Mouse (Mus musculus) gastrocnemius, postnatal 14 days (tissue): Measurements from ENCODE around the gene Nr6a1. TPM values are rescaled to one million over a fixed set of nuclear protein-coding genes. Genes with fewer than 3 reads are reported as not detected.

ENCODE experiments used
- DNase-seq: peaks from one replicate; pipeline ENCODE4 v3.0.0; 2021; ENCODE audit warnings: mixed read lengths
- intact Hi-C: fragments of 180-260 bp; cut with DNase I; formaldehyde crosslinking; loops from one replicate; pipeline ENCODE4 v1.15.1; 2025; ENCODE audit warnings: low total_unique reads
- total RNA-seq, 2 experiments: library from RNA; stranded (reverse); gene quantifications; 2 replicates each; pipeline ENCODE4 v1.2.3; 2021

The Nr6a1 gene
- total RNA-seq, 2 experiments from 2014 or later: 1.5 to 2.1 TPM

DNA sequence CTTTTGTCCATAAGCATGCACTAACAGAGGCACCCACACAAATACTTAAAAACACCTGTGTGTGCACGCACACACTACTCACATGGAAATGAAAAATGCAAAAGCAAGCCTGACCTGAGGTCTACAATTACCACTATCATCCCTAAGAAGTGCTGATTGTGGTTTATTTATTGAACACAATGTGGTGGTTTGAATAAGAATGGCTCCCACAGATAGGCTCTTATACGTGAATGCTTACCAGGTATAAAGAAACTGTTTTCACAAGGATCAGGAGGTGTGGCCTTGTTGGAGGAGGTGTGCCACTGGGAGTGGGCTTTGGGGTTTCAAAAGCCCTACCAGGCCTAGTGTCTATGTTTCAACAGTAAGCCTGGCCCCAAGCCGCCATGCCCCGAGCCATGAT lies 110.0 kb downstream of the Nr6a1 start:
- no peak for DNase-seq
- intact Hi-C loops: no loop called here

DNA sequence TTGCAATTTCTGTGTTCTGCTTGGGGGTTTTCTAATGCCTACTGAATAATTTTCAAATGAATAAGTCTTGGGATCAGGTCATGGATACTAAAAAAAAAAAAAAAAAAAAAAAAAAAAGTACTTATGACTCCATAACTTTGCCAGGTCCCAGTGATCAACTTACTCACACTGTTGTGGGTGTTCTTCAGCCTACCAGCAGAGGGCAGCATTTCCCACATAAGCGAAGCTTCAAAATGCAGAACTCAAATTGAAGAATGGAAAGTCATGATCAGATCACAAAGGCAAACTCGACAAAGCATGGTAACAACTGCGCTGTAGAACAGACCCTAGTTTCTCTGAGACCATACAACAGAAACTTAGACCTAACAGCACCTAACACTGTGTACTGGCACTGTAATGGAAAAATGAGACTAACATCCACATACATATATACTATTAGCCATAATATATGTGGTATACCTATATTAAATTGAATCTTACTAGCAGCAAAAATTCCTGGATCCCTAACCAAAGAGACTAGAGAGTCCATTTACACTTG lies 130.3 kb downstream of the Nr6a1 start:
- intact Hi-C loops: loop anchor here (2.0 kb wide), 1 partner anchor 66 kb away; no protein-coding TSS in a partner anchor
- peak; percentile 66 for DNase-seq

DNA sequence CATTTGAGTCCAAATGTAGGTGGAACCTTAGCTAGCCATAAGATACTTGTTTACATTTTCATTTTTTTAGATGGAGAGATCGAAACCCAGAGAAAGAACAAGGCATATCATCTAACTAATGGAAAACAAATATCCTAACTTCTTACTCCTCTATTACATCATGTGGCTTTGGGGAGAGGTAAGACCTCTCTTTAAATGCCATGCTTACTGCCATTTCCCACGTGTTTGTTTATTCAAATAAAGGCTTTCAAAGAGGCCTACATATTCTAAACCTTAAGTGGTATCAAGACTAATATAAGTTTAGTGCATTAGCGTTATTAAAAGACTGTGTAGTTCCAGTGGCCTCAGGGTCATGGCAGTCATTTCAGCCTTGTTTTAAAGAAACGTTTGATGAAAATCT lies 140.2 kb downstream of the Nr6a1 start:
- DNase-seq: no peak
- intact Hi-C loops: no loop called here

DNA sequence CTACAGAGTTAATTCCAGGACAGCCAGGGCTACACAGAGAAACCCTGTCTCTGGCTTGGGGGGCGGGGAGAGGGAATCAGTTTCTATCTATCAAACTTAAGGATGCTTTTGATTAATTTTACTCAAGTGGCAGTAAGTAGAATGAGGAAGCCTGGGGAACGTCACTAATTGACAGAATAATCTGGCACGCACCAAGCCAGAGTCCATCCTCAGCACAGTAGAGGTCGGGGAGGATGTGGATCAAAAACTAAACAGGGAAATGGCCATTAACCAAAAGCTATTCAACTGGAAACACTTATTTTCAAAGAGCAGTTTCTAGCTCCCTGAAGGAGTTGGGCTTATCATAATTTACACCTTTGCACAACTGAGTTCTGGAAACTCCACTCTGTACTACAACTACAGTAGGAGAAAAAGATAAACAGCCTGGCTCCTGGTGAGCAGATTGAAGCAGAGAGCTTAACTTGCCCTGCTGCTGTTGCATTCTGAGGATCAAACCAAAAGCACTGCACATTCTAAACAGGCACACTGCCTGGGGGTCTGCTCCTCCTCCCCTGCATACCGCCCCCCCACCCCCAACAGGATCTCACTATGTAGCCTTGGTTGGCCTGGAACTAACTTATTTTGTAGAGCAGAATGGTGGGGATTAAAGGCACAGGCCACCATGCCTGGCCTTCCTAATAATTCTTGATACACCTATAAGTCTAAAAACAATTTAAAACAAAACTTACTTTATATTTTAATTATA lies 141.1 kb downstream of the Nr6a1 start:
- intact Hi-C loops: no loop called here
- DNase-seq: no peak

DNA sequence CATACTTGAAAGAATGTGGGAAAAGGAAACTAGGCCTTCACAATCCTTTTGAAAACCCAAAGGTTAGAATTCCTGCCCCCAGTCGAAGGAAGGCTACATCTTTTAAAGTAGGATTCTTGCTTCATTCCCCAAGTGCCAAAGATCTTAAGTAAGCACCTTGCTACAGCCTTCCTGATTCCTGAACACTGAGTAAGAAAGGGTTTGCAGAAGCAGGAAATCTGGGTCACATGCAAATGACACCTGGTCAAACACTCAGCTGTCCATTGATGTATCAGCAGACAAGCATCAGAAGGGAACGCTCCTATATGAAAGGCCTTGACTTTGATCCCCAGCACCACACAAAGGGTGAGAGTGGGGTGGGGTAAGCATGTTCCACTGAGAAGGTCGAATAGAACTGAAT lies 142.4 kb downstream of the Nr6a1 start:
- DNase-seq: no peak
- intact Hi-C loops: no loop called here

DNA sequence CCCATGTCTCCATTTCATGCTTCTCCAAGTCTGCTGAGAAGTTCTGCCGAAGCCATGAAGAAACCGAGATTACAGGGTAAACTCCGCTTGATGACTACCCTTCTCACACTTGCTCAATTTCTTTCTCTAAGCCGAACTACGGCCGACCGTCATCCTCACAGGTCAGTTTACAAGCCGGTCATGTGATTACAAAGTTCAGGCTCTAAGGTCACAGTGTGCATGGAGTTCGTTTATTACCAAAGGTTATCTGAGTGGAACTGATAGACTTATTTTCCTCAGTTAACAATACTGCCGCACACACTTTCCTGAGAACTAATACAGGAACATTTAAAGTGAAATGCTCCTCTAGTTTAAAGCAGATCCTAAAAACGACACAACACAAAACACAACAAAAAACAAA lies 143.1 kb downstream of the Nr6a1 start:
- intact Hi-C loops: no loop called here
- peak; percentile 4 for DNase-seq

DNA sequence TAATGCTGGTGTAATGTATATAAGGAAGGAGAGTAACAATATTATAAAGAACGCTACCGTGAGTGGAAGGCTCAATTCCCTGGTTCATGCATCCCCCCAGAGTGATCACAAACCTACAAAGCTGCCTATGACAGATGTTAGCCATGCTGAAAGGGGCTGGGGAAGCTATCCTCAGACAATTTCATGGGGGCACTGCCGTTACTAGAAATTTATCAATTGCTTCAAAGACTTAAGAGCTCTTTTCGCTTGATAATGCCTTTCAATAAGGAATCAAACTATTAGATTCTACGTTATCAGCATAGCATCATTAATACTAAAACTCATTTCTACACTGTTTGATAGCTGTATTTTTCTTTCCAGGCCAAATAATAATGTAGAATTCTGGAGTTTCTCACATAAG lies 144.1 kb downstream of the Nr6a1 start:
- intact Hi-C loops: no loop called here
- no peak for DNase-seq

DNA sequence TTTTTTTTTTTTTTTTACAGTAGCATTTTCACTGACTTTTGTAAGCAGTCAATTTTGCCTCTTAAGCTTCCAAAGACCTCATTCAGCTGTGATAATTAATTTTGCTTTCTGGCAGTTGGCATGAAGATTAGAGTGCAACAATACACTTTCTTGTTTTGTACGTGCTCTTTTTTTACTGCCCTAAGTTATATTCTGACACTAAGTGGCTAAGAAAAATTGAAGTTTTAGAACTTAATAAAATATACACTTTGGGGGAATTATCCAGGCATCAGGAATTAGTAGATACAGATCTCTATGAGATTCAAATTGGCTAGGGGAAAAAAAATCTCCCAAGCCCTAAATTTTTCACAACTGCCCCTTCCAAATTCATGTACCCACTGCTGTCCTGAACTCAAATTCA lies 144.8 kb downstream of the Nr6a1 start:
- intact Hi-C loops: no loop called here
- DNase-seq: no peak

DNA sequence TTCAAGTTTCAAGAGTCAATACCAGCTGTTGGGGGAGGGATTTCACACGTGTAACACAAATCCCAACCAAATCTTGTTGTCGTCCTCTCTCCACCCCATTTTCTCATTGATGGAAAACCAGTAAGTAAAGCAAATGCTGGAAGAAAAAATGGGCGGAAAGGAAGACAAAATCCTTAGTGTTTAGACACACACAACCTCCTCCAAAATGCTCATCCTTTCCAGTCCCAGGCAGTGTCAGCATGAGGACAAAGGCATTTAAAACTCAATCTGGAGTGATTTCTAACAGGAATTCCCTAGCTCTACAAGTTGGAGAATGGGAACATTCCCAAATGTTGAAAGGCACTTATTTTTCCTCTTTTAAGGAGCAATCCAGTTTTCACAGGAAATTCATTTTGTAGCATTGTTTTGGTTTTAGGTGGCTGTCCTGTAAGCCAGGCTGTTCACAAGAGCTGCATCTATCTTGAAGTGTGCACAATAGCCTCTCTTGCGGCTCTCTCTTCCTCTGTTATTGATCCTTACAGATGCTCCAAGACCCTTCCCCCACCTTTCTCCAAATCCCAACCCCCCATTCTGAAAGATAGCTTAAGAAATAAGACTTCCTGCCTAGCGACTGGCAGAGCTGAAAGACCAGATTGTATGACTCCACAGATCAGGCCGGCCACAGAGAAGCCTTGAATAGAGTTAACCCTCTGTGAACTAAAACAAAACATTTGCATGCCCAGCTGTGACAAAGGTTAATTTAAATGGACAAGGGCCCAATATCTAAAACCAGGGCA lies 145.4 kb downstream of the Nr6a1 start:
- DNase-seq: no peak
- intact Hi-C loops: no loop called here

DNA sequence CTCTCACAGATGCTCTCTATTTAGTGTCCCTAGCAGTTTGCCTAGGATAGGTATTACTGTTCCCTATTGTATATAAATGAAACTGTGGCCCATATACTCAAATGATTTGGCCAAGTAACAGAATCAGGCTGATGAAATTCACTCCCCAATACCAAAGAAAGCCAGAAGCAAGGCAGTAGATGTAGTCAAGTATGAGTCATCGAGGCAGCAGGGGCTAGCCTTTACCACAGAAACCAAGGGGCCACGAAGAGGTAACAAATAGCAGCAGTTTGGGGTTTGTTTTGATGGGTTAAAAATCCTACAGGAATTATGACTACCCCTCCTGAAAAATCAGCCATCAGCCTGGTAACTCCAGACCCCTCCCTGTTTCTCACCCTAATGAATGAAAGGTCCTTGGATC lies 147.5 kb downstream of the Nr6a1 start:
- intact Hi-C loops: no loop called here
- no peak for DNase-seq

DNA sequence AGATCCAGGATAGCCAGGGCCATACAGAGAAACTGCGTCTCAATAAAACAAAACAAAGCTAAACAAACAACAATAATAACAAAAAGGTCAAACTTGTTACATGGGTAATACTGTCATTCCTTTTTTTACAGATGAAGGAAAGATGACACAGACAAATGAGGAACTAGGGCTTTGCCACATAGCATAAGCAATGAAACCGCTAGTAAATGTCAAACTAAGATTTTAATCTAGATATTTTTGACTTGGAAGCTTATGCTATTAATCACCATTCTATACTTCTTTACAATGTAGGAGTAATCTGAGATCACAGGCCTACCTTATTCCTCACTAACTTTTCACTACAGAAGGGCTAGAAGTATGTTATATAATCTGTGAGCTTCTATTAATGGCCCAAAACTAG lies 150.2 kb downstream of the Nr6a1 start:
- no peak for DNase-seq
- intact Hi-C loops: no loop called here

DNA sequence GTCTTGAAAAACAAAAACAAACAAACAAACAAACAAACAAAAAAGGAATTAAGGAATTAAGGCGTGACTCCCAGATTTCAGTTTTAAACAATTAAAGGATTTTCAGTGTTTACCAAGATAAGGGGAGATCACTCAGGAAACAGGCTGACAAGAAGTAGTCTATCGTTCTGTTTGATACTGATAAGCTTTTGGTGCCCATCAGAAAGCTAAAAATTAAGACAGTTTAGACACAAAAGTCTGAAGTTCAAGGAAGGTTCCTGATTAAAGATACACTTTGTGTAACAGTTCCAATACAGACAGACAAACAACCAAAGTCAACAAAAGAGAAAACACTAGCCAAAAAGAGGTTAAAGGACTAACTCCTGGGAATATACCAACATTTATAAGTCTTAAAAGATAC lies 152.6 kb downstream of the Nr6a1 start:
- intact Hi-C loops: no loop called here
- no peak for DNase-seq

DNA sequence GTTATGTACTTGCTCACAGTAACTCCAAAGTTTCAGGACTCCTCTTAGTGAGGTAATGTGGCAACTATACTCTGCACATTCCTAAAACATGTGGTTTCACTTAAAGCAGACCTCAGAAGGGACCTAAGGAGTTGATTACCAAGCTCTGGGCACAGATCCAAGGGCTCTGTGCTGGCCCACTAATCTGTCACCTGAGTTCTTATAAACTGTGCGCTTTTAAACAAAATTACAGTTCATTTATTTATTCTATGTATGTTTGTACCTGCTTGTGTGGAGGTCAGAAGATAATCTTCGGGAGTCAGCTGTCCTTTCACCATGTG lies 156.1 kb downstream of the Nr6a1 start:
- DNase-seq: no peak

DNA sequence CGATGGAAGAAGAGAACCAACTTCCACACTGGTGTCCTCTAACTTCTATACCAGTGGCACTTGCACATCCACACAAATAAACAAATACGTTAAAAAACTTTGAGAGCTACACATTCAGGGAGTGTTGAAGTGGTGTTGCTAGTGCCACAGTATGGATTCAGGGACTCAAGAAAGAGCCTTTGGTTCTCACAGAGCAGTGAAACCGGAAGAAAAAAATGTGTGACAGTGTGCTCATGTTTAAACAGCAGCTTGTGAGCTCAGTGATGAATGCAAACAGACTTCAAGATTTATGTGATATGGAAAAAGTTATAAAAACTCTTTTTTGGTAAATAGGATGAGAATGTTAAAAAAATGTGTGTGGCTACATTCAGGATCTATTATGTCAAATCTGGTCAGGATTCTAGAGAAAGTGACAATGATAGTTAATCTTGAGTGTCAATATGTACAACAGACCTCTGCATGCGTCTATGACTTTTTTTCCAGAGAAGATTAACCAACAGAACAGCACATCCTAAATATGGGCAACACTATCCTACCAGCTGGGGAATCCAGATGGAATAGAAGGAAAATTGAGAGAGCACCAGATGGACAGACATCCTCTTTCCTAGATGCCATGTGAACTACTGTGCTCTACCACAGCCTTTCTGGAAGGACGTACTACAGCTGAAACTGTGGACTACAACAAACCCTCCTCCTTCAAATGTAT lies 156.6 kb downstream of the Nr6a1 start:
- intact Hi-C loops: no loop called here
- no peak for DNase-seq

More for the DNA sequence above, 156.1 kb downstream of the Nr6a1 start:
- intact Hi-C loops: no loop called here

DNA sequence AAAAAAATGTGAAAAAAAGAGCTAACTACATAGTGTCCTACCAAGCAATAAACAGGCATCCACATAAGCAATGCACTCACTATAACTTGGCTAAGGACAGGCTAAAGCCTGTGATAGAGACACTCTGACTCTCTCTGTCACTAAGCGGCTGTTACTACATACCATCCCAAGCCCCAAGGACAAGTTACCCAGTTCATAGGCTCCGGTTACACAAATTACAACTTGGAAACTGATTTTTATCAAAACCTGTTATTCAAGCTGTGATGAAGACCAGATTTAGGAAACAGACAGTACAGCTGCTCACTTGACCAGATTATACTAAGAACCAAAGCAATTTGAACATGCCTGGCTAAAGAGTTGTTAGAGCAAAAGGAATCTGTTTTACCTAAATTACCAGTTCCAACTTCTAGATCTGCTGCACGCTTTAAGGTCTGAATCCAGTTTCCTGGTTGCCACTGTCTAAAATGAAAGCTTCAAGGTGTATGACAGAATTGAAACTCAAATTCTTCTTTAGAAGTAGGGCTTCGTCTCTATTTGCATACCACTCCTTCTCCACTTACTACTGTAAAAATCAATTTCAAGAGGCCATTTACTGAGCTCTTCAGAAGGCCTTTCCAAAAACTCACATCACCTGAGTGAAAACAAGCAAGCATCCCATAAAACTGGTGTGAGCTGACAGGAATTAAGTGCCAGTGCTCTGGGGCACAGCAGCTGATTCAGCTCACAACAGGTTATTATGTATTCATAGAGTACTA lies 160.1 kb downstream of the Nr6a1 start:
- DNase-seq: no peak
- intact Hi-C loops: no loop called here

DNA sequence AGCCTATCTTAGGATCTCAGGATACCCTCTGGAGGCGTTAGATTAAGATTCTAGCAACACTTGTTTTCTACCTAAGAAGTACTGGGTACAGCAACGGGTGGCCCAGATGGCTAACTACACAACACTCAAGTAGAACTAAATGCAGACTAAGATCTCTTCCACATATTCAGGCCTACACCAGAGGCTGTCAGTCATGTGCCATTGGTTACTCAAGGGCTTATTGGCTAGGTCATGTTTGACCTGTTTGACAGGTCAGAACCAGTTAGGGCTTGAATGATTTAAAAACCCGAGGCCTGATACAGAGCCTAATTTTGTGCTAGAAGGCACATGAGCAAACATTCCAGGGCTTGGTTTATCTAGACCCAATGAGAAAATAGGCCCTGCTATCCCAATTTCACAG lies 187.6 kb downstream of the Nr6a1 start:
- intact Hi-C loops: loop anchor here (5.0 kb wide), 1 partner anchor 78 kb away; no protein-coding TSS in a partner anchor
- no peak for DNase-seq

DNA sequence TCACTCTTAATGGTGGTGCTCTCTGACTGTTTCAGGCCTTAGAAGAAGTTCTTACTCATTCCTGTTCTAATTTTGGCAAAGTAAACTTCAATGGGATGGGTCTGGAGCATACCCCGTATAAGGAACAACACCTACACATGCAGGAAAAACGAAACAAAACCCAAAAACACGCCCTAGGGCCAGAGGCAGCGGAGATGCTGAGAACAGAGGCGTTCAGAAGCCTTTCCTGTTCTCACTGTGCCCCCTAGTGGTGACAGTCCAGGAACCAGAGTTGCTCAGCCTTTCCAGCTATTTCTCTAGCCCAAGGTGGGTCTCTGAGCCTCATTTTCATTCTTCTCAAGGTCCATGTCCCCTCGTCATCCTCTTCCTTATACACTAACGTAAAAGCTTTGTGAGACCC lies 188.1 kb downstream of the Nr6a1 start:
- peak; percentile 68 for DNase-seq
- intact Hi-C loops: loop anchor here (5.0 kb wide), 1 partner anchor 77 kb away; no protein-coding TSS in a partner anchor

DNA sequence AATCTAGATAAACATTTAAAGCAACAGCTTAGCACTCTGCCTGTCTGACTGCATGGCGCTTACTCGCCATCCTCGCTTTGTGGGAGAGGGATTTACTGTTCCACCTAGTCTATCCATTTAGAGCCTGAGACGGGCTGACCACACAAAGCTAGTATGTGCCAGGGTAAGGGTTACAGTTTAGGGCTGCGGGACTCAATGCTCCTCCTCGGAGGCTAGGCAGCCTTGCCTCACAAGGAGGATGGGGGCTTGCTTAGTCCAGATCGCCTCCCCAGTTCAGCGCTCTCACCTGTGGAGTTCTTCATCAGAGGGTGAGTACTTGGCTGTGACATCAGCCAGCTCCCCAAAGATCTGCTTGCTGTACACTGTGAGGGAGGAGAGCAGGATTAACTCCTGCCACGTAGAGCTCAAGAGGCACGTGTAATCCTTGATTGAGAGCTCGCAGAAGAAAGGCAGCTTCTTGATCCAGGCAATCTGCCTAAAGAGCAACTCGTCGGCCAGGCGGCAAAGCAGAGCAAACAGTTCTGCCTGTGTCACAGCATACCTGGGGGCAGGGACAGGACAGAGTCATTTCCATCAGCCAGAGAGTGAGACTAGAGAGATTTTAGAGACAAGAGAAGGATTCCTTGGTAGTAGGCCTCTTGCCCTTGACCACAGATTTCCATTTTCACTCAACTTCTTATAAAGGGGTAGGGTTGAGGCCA lies 188.7 kb downstream of the Nr6a1 start:
- intact Hi-C loops: loop anchor here (5.0 kb wide), 1 partner anchor 76 kb away; no protein-coding TSS in a partner anchor
- DNase-seq: no peak

DNA sequence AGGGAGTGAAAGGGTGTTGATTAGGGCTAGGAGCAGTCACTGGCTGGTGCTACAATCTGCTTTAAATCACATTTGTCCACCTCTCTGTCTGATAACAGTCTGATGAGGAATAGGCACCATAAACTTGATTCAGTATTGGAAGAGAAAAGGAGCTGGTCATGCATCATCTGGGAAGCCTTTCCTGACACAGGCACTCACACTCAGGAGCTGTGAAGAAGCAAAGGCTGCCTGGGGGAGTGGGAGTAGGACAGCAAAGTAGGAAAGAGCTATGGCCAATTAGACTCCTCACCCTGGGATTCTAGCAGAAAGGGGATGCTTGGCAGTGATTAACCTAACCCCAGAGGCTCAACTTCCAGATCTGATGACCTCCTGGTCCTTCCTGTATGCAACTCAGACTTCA lies 191.7 kb downstream of the Nr6a1 start:
- intact Hi-C loops: loop anchor here (5.0 kb wide), 1 partner anchor 73 kb away; no protein-coding TSS in a partner anchor
- no peak for DNase-seq
